Mouse (Mus musculus): ENCODE results near the gene Ddi1. TPM values are rescaled to one million over a fixed set of nuclear protein-coding genes. Genes with fewer than 3 reads are reported as not detected.

Gene Ddi1
- total RNA-seq (2023): not detected

GRCm38 (mm10) chr9:6269796-6270280 lies at the start of gene Ddi1:
TSS of gene Ddi1 (minus strand) at chr9:6269846.

Other genes with a start within 250 kb of the Ddi1 start
- gene Pdgfd, start 101.3 kb downstream of the Ddi1 start, total RNA-seq (2023): not detected